Mouse (Mus musculus): Measurements from ENCODE around the gene Txnip. TPM values are rescaled to one million over a fixed set of nuclear protein-coding genes. Genes with fewer than 3 reads are reported as not detected.

Txnip gene
- total RNA-seq, 1 experiment from 2014 or later, result 332 TPM

GRCm38 (mm10) chr3:96576690-96577541 is 19.2 kb downstream of the Txnip start, which contains the start of gene Gm16253:
Gm16253 (plus strand) TSS chr3:96576984.
- ATAC-seq (replicated peaks in 1 of 2; ENCODE audit: insufficient read depth in 1 of 2, low FRiP score in 2 of 2, low TSS enrichment in 1 of 2, low read depth in 1 of 2, poor library complexity in 2 of 2, severe bottlenecking in 2 of 2), result peak; percentile 90 to 91

DNA sequence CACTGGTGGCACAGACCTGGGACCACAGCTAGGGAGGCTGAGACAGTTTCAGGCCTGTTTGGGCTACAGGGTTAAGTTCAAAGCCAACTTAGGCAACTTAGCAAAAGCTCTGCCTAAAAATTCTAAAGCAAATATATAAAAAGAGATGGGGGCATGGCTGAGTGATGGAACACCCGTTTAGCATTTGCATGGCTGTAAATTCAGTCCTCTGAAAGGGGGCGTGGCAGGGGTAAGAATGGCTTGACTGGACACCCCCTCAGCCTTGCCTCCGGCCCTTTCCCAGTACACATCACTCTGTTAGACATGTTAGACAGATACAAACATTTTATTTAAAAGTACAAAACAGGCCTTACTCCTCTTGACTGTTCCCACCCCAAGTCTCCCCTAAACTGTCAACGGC is 19.8 kb downstream of the Txnip start:
- no peak for ATAC-seq (replicated peaks in 1 of 2; ENCODE audit: insufficient read depth in 1 of 2, low FRiP score in 2 of 2, low TSS enrichment in 1 of 2, low read depth in 1 of 2, poor library complexity in 2 of 2, severe bottlenecking in 2 of 2)

DNA sequence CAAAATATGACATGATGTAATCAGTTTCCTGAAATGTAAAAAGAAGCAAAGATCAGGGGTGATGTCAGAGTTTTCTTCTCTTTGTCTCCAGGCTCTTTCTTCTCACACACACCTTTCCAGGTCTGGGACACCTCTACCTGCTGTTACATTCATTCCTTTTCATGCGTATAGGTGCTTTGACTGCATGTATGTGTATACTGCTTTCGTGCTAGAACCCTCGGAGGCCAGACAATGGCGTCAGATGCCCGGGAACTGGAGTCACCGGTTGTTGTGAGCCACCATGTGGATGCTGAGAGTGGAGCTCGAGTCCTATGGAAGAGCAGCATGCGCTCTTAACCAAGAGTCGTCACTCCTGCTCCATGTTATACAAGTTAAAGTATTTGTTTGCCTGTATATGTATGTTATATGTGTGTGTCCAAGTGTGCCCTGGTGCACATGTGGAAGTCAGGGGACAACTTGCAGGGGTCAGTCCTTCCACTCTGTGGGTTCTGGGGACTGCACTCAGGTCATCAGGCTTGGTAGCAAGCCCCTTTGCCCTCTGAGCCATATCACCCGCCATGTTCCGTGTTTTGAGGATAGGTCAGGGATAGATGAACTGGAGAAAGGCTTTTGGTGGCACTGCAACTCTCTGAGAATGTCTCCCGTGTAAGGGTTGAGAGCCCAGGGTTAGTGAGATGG is 20.9 kb downstream of the Txnip start:
- ATAC-seq (replicated peaks in 1 of 2; ENCODE audit: insufficient read depth in 1 of 2, low FRiP score in 2 of 2, low TSS enrichment in 1 of 2, low read depth in 1 of 2, poor library complexity in 2 of 2, severe bottlenecking in 2 of 2), result no peak

GRCm38 (mm10) chr3:96579239-96579750 is 21.5 kb downstream of the Txnip start:
- ATAC-seq (replicated peaks in 1 of 2; ENCODE audit: insufficient read depth in 1 of 2, low FRiP score in 2 of 2, low TSS enrichment in 1 of 2, low read depth in 1 of 2, poor library complexity in 2 of 2, severe bottlenecking in 2 of 2), result no peak

DNA sequence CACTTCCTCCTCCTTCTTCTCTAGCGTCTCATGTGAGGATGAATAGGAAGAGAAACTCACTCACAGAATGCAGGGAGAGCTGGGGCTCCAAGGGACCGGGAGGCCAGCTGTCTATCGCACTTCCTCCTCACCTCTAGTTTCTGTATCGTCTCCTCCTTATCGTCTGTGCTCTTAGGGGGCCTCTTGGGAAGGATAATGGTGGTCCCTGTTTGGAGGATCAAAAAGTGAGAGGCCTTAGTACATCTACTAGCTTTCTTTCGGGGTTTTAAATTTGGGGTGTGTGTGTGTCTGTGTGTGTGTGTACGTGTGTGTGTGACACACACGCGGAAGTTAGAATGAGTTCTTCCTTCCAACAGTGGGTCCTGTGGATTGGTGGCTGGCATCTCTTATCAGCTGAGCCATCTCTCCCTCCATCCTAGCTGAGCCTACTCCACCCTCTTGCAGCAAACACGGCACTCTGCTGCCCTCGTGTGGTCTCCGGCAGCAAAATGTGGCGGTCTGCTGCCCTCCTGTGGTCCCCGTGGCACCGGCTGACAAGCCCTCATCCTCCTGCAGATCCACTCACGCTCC is 22.2 kb downstream of the Txnip start:
- ATAC-seq (replicated peaks in 1 of 2; ENCODE audit: insufficient read depth in 1 of 2, low FRiP score in 2 of 2, low TSS enrichment in 1 of 2, low read depth in 1 of 2, poor library complexity in 2 of 2, severe bottlenecking in 2 of 2), result peak; percentile 83 to 84

GRCm38 (mm10) chr3:96581141-96581540 is 23.4 kb downstream of the Txnip start:
- ATAC-seq (replicated peaks in 1 of 2; ENCODE audit: insufficient read depth in 1 of 2, low FRiP score in 2 of 2, low TSS enrichment in 1 of 2, low read depth in 1 of 2, poor library complexity in 2 of 2, severe bottlenecking in 2 of 2), result no peak

- no peak for ATAC-seq (replicated peaks in 1 of 2; ENCODE audit: insufficient read depth in 1 of 2, low FRiP score in 2 of 2, low TSS enrichment in 1 of 2, low read depth in 1 of 2, poor library complexity in 2 of 2, severe bottlenecking in 2 of 2)
Measured at GRCm38 (mm10) chr3:96581771-96582515, 24.2 kb downstream of the Txnip start.

DNA sequence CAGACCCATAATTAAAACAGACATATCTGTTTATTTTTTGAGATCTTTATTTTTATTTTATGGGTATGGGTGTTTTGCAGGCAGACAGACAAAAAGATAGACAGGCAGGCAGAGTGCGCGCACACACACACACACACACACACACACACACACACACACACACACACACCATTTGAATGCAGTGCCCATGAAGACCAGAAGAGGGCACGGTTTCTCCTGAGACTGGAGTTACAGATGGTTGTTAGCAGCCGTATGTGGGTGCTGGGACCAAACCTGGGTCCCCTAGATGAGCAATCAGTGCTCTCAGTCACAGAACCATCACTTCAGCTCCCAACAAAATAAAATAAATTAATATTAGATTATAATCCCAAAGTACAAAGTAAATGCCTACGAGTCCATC is 25.6 kb downstream of the Txnip start:
- ATAC-seq (replicated peaks in 1 of 2; ENCODE audit: insufficient read depth in 1 of 2, low FRiP score in 2 of 2, low TSS enrichment in 1 of 2, low read depth in 1 of 2, poor library complexity in 2 of 2, severe bottlenecking in 2 of 2), result no peak

- no peak for ATAC-seq (replicated peaks in 1 of 2; ENCODE audit: insufficient read depth in 1 of 2, low FRiP score in 2 of 2, low TSS enrichment in 1 of 2, low read depth in 1 of 2, poor library complexity in 2 of 2, severe bottlenecking in 2 of 2)
Measured at GRCm38 (mm10) chr3:96590657-96591056, 32.9 kb downstream of the Txnip start.

GRCm38 (mm10) chr3:96593374-96593773 is 35.6 kb downstream of the Txnip start:
- no peak for ATAC-seq (replicated peaks in 1 of 2; ENCODE audit: insufficient read depth in 1 of 2, low FRiP score in 2 of 2, low TSS enrichment in 1 of 2, low read depth in 1 of 2, poor library complexity in 2 of 2, severe bottlenecking in 2 of 2)

GRCm38 (mm10) chr3:96593790-96594560 is 36.2 kb downstream of the Txnip start, which contains the start of gene Polr3gl:
Polr3gl (minus strand) TSS chr3:96594181.
- peak; percentile 93 to 95 for ATAC-seq (replicated peaks in 1 of 2; ENCODE audit: insufficient read depth in 1 of 2, low FRiP score in 2 of 2, low TSS enrichment in 1 of 2, low read depth in 1 of 2, poor library complexity in 2 of 2, severe bottlenecking in 2 of 2)

GRCm38 (mm10) chr3:96594851-96595250 is 37.1 kb downstream of the Txnip start:
- ATAC-seq (replicated peaks in 1 of 2; ENCODE audit: insufficient read depth in 1 of 2, low FRiP score in 2 of 2, low TSS enrichment in 1 of 2, low read depth in 1 of 2, poor library complexity in 2 of 2, severe bottlenecking in 2 of 2), result no peak

DNA sequence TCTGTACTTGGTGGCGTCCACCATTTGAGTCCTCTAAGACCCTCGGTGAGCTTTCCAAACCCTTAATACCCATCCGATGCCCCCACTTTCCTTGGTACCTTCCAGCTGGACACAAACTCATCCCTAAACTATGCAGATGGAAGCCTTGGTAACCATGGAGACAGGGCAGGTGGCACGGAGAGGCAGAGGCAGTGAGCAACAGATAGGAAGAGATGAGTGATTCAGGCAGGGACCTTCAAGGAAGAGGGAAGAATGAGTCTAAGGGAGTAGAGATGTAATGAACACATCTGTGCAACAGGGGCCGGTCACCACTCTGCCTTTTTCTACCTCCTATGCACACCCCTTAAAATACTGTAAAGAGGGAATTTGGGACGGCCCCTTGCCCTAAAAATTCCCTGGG is 37.9 kb downstream of the Txnip start:
- no peak for ATAC-seq (replicated peaks in 1 of 2; ENCODE audit: insufficient read depth in 1 of 2, low FRiP score in 2 of 2, low TSS enrichment in 1 of 2, low read depth in 1 of 2, poor library complexity in 2 of 2, severe bottlenecking in 2 of 2)

- no peak for ATAC-seq (replicated peaks in 1 of 2; ENCODE audit: insufficient read depth in 1 of 2, low FRiP score in 2 of 2, low TSS enrichment in 1 of 2, low read depth in 1 of 2, poor library complexity in 2 of 2, severe bottlenecking in 2 of 2)
Measured at GRCm38 (mm10) chr3:96596228-96596707, 38.5 kb downstream of the Txnip start, which contains the start of gene Ankrd34a. Ankrd34a (plus strand) TSS chr3:96596636.

DNA sequence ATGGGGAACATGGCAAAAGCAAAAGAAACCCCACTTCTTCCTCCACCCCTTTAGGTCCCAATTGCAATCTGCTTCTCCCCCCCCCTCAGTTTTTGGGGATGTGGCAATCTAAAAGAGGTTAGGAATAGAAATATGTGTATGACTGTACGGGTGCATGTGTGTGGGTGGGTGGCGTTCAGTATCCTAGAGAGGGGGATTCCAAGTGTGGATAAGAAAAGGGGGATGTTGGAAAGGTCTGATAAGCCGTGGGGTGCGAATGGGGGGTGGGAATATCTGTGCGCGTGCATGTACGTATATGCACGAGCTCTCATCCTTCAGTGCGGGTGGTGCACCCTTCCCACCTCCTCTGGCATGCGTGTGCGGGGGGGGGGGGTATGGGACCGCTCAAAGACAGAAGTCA is 39.1 kb downstream of the Txnip start:
- no peak for ATAC-seq (replicated peaks in 1 of 2; ENCODE audit: insufficient read depth in 1 of 2, low FRiP score in 2 of 2, low TSS enrichment in 1 of 2, low read depth in 1 of 2, poor library complexity in 2 of 2, severe bottlenecking in 2 of 2)

DNA sequence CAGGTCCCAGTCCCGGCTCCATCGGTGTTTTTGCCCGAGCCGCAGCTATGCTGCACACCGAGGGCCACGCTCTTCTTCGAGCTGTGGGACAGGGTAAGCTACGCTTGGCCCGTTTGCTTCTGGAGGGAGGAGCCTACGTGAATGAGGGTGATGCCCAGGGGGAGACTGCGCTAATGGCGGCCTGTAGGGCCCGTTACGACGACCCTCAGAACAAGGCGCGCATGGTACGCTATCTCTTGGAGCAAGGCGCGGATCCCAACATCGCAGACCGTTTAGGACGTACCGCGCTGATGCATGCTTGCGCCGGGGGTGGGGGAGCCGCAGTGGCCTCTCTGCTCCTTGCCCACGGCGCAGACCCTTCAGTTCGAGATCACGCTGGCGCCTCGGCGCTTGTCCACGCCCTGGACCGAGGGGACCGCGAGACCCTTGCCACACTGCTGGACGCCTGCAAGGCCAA is 39.7 kb downstream of the Txnip start:
- ATAC-seq (replicated peaks in 1 of 2; ENCODE audit: insufficient read depth in 1 of 2, low FRiP score in 2 of 2, low TSS enrichment in 1 of 2, low read depth in 1 of 2, poor library complexity in 2 of 2, severe bottlenecking in 2 of 2), result no peak

Measured in hematopoietic stem cell, adult 5-6 weeks (primary cell).